Mouse (Mus musculus): ENCODE measurements around the gene Gm30737.
"Not testable (repeated sequence)": the region's sequence is repeated elsewhere in the genome, so short reads cannot be mapped to it uniquely, and the experiment has no call there.

Gene Gm30737

GRCm38 (mm10) chrY:14400410-14400809 lies at the start of gene Gm30737:
Gene Gm30737 (plus strand): TSS chrY:14400710.
- not testable (repeated sequence) for DNase-seq
